Mouse (Mus musculus) brain, embryonic 14.5 days (tissue): Measurements from ENCODE around the gene G6pd2. TPM values are rescaled to one million over a fixed set of nuclear protein-coding genes. Genes with fewer than 3 reads are reported as not detected.
A peak's percentile ranks its signal among the peaks of the same experiment; 100 is the strongest.

ENCODE experiments used
- DNase-seq: peaks from one replicate; pipeline ENCODE4 v3.0.0-alpha.2; 2011; ENCODE audit warnings: low read depth
- CTCF ChIP-seq: fragments of 200-500 bp; IDR thresholded peaks from 2 replicates; pipeline ENCODE4 v1.5.1; 2012; ENCODE audit warnings: inconsistent platforms, mild to moderate bottlenecking, moderate library complexity, borderline replicate concordance; ENCODE audit not compliant: insufficient read depth, insufficient read length; ENCODE audit errors: extremely low read depth
- POLR2A ChIP-seq: fragments of 200-500 bp; IDR thresholded peaks from 2 replicates; pipeline ENCODE4 v1.6.1; 2012; ENCODE audit warnings: mild to moderate bottlenecking, inconsistent platforms, borderline replicate concordance; ENCODE audit not compliant: poor library complexity, insufficient read depth, insufficient read length, severe bottlenecking; ENCODE audit errors: extremely low read depth
- polyA plus RNA-seq: library from polyadenylated mRNA; depleted of rRNA; stranded (reverse); fragments of >200 nt; gene quantifications from 2 replicates; pipeline ENCODE4 v1.2.3, GENCODE M21; 2012; rRNA removed

G6pd2 gene
- polyA plus RNA-seq = not detected in 2 replicates

DNA sequence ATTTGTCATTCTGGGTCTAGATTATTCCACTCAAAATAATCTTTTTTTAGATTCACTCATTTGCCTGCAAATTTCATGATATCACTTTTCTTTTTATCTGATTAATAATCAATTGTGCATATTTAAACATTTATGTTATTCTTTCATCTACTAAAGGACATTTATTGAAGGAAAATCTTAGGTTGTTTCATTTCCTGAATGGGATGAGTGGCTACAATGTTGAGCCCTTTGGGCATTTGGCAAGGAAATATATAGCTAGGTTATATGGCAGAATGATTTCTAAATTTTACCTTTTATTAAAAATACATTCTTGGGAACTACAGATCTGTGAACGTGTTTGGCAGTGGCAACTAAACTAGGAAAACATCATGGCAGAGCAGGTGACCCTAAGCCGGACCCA, at the start of gene G6pd2:
TSS of gene G6pd2 (plus strand) at position 301 of the 400 bp plus-strand sequence.
- TF ChIP-seq POLR2A = no peak

DNA sequence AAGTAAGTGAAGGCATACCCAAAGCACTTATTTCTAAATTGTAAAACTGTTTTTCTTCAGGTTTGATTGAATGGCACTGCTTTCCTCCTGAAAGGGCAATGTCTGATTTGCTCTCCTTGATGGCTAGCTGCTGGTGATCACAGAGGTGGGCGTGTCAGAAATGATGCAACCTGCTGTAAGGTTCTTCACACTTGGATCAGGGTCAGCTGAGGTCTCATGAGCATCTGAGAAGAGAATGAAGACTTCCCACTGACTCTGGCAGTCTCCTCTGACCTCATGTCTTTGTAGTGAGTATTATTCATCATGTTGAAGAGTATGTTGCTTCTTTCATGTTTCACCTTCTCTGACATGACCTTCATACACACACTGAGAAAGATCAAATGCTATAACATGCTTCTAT, 44.4 kb upstream of the G6pd2 start:
- TF ChIP-seq POLR2A = no peak
- no peak for TF ChIP-seq CTCF
- peak; percentile 17 for DNase-seq

More for the DNA sequence above, at the start of gene G6pd2:
- DNase-seq = no peak

DNA sequence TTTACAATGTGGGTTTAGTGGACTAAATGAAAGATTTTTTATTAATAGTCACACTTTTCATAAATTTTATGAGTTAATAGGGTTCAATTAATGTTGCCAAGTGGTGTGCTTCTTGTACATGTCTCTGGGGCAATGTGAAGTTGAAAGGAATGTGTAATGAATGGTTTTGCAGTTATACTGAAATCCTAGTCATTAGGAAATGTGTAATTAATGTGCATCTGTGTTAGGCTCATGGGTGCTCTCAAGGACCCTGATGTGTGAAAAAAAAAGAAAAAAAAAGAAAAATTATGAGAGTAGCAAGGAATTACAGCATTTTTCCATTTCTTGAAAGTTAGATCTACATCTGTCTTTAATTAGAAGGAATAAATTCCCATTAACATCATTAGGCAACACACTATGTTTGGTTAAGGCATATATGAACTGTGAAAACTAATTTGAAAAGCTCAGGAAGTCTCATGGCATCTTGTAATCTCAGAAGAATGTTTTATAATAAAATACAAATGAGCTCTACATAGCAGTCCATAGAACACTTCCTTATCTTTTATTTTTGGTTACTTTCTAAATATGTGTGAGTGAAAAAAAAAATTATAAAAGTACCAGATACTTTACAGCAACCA, 24.4 kb downstream of the G6pd2 start:
- TF ChIP-seq CTCF (no peak), POLR2A (no peak)
- DNase-seq = peak; percentile 43

- TF ChIP-seq POLR2A (no peak), CTCF (no peak)
- DNase-seq = peak; percentile 9
Observed at GRCm38 (mm10) chr5:61843891-61844290, 35.3 kb downstream of the G6pd2 start.
